Mouse (Mus musculus) liver, postnatal 0 days (tissue): Measurements from ENCODE around the gene Acvr1b.
A peak's percentile ranks its signal among the peaks of the same experiment; 100 is the strongest.

ENCODE experiments used
- CTCF ChIP-seq: sonication (generic); IDR thresholded peaks from 2 replicates; pipeline ENCODE4 v1.5.1; 2016; ENCODE audit warnings: antibody characterized with exemption, low read depth
- EP300 ChIP-seq: IDR thresholded peaks from 2 replicates; pipeline ENCODE4 v1.6.1; 2016; ENCODE audit warnings: antibody characterized with exemption, low read depth, mild to moderate bottlenecking

GRCm38 (mm10) chr15:101187907-101188306, 14.0 kb downstream of the Acvr1b start:
- TF ChIP-seq CTCF (peak; percentile 39; the same call in 1 of the 2 replicates), EP300 (no peak)
